Mouse (Mus musculus) stomach, postnatal 0 days (tissue): ENCODE measurements around the gene Prpf6.

Experiments used
- CTCF ChIP-seq: IDR thresholded peaks from 2 replicates; pipeline ENCODE4 v1.5.1; 2016; ENCODE audit warnings: antibody characterized with exemption, low read depth, mild to moderate bottlenecking, moderate library complexity
- EP300 ChIP-seq: optimal IDR thresholded peaks from 2 replicates; pipeline ENCODE3; 2016; ENCODE audit warnings: antibody characterized with exemption

- TF ChIP-seq CTCF (no peak), EP300 (no peak)
These were observed 55.2 kb downstream of the Prpf6 start for GRCm38 (mm10) chr2:181646626-181647472.
